Mouse (Mus musculus) adrenal gland, postnatal 0 days (tissue): ENCODE measurements around the gene Barx1. TPM values are rescaled to one million over a fixed set of nuclear protein-coding genes. Genes with fewer than 3 reads are reported as not detected.

Experiments
- polyA plus RNA-seq: library from polyadenylated mRNA; unstranded; fragments of >200 nt; fragmentation: Nextera tagmentation; extraction: Ambion mirVana; gene quantifications from 2 replicates; pipeline ENCODE4 v1.2.1, GENCODE M21; 2015

Barx1 gene
- 0.18 and 0.41 TPM in 2 replicates for polyA plus RNA-seq

DNA sequence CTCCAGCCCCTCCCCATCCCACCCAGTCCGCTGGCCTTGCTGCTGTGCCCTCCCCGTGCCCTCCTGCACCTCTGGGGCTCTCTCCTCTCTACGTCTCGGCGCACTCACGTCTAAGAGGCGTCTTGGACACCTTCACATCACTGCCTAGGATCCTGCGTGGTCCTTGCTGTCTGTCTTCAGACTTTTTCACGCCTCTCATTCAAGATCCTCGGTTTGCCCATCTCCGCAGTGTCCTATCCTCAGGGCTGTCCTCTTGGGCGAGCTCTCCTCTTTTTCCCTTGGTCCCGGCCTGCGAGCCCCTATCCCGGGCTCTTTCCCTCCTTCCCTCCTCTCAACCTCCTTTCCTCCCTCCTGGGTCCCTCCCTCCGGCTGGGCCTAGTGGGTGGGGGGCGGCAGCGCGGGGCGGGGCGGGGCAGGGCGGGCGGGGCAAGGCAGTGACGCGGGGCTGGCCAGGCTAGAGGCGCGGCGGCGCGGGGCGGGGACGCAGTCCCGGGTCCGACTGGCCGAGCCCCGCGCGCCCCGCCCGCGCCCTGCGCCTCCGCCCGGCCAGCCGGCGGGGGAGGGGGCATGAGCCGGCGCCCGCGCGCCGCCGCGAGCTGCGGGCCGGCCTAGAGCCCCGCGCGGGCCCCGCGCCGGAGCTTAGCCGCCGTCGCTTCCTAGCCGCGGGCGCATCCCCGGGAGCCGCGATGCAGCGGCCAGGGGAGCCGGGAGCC is at the start of gene Barx1:
Gene Barx1 (plus strand): TSS at position 568 of the 713 bp plus-strand sequence.

DNA sequence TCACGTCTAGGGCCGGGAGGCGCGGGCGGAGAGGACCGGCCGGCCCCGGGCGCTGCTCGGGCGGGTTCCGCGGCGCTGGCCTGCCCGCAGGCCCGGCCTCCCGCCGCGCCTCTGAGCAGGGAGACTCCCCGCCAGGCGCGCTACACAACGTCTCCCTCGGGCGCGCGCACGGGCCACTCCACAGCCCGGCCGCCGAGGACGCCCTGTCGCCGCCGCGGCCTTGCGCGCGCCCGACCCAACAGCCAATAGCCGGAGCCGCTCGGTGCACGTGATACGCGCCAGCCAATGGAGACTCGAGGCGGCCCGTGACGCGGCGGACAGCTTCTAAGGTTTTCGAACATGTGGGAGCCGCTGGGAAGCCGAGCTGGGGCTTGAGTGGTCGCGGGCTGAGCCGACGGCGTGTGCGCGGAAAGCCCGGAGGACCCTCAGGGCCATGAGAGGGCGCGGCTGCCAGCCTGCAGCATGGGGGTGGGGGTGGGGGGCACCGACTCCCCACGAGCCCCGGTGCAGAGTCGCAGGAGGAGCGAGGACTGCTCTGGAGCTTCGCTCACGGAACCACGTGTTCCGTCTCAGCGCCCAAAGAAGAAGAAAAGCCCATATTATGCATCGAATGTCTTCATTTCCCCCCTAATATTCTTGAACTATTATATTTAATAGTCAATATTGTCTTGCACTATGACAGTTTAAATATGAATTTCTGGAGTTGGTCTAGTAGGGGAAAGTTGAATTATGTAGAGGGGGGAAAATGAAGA is 37.2 kb upstream of the Barx1 start, which contains the start of gene Ptpdc1:
Gene Ptpdc1 (minus strand): TSS at position 232 of the 752 bp plus-strand sequence.

Other genes with a start within 250 kb of the Barx1 start
- gene Zfp169, start 149.5 kb upstream of the Barx1 start, polyA plus RNA-seq = 1.2 and 1.4 TPM in 2 replicates
- 0.27 TPM in 1 of 2 replicates, not detected in the other for gene A830005F24Rik, start 149.4 kb upstream of the Barx1 start, polyA plus RNA-seq
- gene Ptpdc1, start 37.3 kb upstream of the Barx1 start, polyA plus RNA-seq = 6.0 and 7.1 TPM in 2 replicates
- 2.9 and 3.9 TPM in 2 replicates for gene Phf2, start 208.1 kb downstream of the Barx1 start, polyA plus RNA-seq